Mouse (Mus musculus): ENCODE results near the gene Cyp3a25. TPM values are rescaled to one million over a fixed set of nuclear protein-coding genes. Genes with fewer than 3 reads are reported as not detected.
"Not testable (repeated sequence)": the region's sequence is repeated elsewhere in the genome, so short reads cannot be mapped to it uniquely, and the experiment has no call there.

Cyp3a25 gene
- not detected for total RNA-seq (2021)

- not testable (repeated sequence) for DNase-seq
Observed at GRCm38 (mm10) chr5:146009509-146009908, at the start of gene Cyp3a25. TSS of gene Cyp3a25 (minus strand) at chr5:146009618.

- no peak for DNase-seq
Observed at GRCm38 (mm10) chr5:146021136-146021535, 11.7 kb upstream of the Cyp3a25 start.

DNA sequence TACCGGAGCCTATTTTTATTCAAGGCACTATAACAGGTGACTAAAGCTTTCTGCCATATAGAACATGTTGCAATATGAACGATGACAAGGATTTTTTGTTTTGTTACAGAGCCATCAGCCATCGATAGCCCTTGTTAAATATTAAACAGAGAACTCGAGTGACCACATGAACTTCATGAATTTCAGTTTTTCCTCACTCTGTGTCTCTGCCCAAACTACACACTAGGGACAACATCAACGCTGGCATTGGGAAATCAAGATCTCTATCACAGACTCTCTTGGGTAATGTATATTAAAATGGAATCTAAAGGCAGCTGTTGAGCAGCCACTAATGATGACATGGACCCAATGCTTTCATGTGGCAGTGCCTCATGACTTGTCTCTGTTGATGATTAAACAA, 8.9 kb upstream of the Cyp3a25 start:
- no peak for DNase-seq

DNA sequence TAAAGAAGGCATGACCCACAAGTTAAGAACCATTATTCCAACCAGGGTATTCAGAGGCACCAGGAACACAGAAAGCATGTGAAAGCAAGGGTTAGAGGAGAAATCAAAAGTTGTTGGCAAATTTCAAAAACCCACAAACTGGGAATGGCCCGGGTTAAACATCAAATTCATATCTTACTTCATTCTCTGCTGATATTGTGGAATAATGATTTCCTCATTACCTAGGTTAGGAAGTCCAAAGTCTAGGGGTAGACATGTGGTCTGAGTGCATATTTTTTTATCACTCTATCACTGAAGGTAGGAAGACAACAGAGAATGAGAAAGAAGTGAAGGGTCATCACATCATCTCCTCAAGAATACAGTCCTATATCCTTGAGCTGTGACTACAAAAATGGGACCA, 1.8 kb upstream of the Cyp3a25 start:
- DNase-seq, result no peak

GRCm38 (mm10) chr5:145967080-145967479, 42.3 kb downstream of the Cyp3a25 start:
- DNase-seq, result no peak

Other genes with a start within 250 kb of the Cyp3a25 start
- gene Cyp3a44, start 203.7 kb downstream of the Cyp3a25 start, total RNA-seq (2021), result not detected
- under 1 TPM in 1 of 2 experiments, not detected in 1; 0.12 TPM for gene Cyp3a11, start 129.7 kb downstream of the Cyp3a25 start, total RNA-seq (2021)
- not detected for gene Cyp3a59, start 69.6 kb upstream of the Cyp3a25 start, total RNA-seq (2021)
- not detected for gene Gm5565, start 150.9 kb upstream of the Cyp3a25 start, total RNA-seq (2021)
- gene Gm6309, start 161.1 kb upstream of the Cyp3a25 start, total RNA-seq (2021), result not detected
- gene 1700001J03Rik, start 175.7 kb upstream of the Cyp3a25 start, total RNA-seq (2021), result under 1 TPM; 0.81 to 0.91 TPM
- gene Rnf6, start 211.9 kb upstream of the Cyp3a25 start, total RNA-seq (2021), result 10 to 100 TPM; 44.4 to 48.0 TPM
- 10 to 100 TPM; 25.5 to 26.5 TPM for gene Cdk8, start 221.6 kb upstream of the Cyp3a25 start, total RNA-seq (2021)